Mouse (Mus musculus) layer of hippocampus, postnatal 25 days (tissue): ENCODE measurements at regions not wholly inside any gene's neighbourhood (a gene's known extent, or its start where the extent isn't known, plus 50 kb on each side); places are given as distances from the start of the nearest gene placed in this dataset.
"Not testable (repeated sequence)": the region's sequence is repeated elsewhere in the genome, so short reads cannot be mapped to it uniquely, and the experiment has no call there.

ENCODE experiments used
- DNase-seq, 2 experiments: peaks; one replicate each; pipeline ENCODE4 v3.0.0; 2022; ENCODE audit warnings: mixed read lengths in 2 of 2, low spot score in 1 of 2; ENCODE audit errors: extremely low spot score in 1 of 2

DNA sequence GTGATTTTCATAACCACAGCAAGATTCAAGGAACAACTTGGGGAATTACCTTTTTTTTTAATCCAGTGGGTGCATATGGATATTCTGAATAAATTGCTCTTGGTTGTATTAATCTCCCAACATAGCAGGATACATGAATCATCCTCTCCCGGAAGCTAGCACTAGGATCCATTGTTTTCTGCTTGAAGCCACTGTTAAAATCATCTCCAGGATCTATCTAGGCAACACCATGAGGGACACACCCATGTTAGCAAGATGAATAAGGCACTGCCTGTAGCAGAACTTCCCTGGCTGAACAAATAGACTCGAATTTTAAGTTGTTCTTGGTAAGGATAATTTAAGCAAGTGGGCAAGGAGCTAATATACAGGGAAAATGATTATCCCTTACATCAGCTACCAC lies 427.8 kb downstream of the Cbln4 start:
- DNase-seq, result no peak

- no peak for DNase-seq
Measured at GRCm38 (mm10) chr2:171605064-171605463, 438.2 kb downstream of the Cbln4 start.

GRCm38 (mm10) chr2:171595240-171595639 lies 448.0 kb downstream of the Cbln4 start:
- no peak for DNase-seq

GRCm38 (mm10) chr2:171593884-171594283 lies 449.4 kb downstream of the Cbln4 start:
- DNase-seq, result no peak

DNA sequence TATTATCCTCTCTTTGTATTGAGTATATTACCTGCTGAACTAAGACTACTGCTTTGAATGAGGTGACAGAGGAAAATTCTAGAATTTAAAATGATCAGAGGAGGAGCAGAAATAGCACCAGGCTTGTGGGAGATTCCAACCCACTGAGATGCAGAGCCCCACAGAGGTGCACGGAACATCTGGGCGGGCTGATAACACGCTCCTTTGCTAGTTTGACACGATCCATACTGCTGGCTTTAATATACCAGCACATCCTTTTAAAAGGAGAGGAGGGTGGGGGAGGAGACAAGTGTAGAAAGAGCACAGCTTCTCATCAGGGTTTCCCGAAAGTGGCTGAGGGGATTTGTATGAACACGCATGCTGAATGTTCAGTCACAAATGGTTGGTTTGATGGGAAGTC lies 451.0 kb downstream of the Cbln4 start:
- DNase-seq, result no peak

DNA sequence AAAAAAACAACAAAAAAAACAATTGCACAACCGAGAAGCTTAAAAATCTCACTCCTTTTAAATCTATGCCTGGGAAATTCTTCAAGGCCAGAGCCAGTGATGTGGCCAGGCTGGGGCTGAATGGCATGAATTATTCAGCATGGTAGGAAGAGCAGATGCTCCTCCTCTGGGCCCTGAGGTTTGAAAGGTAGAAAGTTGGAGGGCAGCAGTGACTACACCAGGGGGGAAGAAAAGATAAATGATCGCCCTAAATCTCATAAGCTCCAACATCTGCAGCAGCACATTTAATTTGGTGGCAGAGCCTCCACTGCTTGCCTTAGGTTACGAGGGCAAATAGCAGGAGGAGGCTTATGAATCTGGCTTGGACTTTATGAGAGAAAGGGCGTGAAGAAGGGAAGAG lies 455.1 kb downstream of the Cbln4 start:
- no peak for DNase-seq

DNA sequence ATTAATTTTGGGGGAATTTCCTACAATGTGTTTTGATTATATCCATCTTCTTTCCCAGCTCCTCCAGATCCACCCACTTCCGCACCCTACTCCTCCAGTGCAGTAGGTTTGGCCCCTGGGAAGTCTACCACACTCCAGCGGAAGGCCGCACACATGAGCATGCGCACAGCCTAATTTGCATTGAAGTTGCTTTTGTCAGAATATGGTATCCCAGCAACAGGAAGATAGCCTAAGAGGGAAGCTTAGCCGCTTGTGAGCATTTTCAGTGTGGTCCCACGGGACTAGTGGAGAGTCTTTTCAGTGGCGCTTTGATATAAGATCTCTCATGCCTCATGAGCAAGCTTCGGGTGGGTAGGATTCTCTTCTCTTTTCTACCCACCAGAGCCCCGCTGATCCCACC lies 455.6 kb downstream of the Cbln4 start:
- peak in 1 of 2 experiments; percentile 8 for DNase-seq

DNA sequence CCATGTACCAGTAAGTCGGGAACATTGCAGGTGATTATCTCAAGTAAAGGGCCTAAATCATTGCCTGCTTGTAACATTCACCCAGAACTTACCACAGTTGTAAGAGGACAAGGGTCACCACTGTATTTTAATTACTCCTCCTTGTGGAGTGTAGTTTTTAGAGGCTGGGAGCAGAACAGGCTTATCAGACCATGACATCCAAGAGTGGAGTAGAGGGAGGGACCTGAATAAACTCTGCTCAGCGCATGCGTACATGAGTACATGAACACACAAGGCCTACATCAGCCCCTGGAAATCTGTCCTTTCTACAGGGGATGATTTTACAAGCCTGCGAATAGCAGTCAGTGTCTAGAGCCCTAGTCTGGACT lies 456.4 kb downstream of the Cbln4 start:
- no peak for DNase-seq

DNA sequence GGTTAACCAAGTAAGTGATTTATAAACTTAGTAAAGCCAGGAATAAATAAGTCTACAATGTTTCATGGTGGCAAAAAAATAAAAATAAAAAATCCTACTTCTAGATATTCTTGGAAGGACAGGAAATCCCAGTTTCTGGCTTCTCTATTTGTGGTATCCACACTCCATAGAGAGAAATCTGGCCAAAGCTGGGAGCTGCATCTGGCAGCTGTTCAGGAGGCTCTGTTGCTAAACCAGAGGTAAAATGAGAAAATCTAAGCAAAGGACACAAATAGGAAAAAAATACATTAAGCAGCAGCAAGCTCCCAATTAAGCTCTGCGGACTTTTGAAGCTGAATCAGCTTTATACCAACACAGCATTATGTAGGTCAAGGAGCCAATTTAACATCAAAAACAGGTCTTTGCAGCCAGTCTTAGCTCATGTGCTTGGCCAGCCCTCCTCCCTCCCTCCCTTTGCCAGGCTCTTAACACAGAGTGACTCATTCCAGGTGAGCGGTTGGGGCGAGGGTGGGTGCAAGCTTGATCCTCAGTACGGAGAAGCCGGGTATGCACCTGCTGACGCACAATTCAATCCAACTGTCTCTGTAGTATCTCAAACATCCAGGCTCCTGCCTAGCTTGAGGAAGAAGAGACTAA lies 456.9 kb downstream of the Cbln4 start:
- no peak for DNase-seq

DNA sequence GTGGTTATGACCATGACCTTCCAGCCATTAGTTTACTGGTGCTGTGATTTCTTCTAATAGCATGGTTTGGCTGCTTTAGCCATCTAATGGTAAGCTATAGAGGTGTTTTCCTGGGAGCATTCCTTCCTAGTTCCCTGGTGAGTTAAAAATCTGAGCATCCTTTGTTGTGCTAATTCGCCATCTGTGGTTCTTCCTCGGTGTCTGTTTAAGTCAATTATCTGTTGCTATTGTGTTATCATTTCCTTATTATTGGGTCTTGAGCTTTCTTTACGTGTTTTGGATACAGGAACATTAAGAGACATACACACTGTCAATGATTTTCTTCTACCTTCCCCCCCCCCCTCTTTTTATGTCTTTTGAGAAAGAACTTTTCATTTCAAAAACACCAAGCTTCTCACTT lies 468.9 kb downstream of the Cbln4 start:
- no peak for DNase-seq

- DNase-seq, result no peak
Measured at GRCm38 (mm10) chr2:171562656-171563055, 480.6 kb downstream of the Cbln4 start.

DNA sequence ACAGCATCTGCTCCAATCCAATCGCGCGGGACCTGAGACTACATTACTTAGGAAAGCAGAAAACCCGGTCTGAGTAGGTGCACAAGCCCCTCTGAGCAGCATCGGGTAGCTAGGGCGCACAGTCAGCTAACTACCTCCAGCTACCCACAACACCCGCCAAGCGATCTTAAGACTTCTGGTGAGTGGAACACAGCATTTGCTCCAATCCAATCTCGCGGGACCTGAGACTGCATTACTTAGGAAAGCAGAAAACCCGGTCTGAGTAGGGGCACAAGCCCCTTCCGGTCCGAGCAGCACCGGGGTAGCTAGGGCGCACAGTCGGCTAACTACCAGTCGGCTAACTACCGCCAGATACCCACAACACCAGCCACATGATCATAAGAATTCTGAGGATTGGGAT lies 500.5 kb downstream of the Cbln4 start:
- not testable (repeated sequence) for DNase-seq

DNA sequence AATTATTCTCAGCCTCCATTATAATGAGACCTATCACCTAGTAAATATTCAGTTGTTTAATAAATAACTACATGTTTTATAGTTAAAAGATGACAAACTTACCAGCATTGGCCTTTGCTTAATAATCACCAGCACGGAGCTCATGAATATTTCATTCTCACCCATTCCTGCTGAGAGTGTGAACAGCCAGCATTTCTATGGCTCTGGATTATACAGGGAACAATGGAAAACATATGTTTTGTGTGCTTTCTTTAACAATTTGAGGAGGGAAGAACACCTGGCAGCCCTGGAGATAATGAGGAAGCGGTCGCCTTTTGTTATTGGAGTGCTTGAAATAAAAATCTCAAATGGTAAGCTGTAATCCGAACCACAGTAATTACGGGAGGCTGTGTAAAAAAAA lies 528.4 kb downstream of the Cbln4 start:
- no peak for DNase-seq

DNA sequence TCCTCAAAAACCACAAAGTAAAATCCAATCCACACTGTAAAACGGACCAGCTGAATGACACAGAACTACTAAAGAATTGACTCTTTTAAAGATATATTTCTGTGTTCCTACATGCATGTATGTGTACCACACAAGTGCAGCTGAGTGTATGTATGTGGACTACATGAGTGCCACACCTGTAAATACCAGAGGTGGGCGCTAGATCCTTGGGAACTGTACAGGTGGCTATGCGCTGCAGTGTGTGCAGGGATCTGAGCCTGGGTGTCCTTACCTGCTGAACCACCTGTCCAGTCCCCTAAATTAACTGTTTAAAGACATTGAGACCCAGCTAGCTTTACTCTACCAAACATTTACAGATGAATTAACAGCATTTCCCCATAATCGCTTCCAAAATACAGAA lies 546.6 kb downstream of the Cbln4 start:
- DNase-seq, result no peak

GRCm38 (mm10) chr2:171493741-171494140 lies 549.5 kb downstream of the Cbln4 start:
- peak; percentile 43 to 76 for DNase-seq

DNA sequence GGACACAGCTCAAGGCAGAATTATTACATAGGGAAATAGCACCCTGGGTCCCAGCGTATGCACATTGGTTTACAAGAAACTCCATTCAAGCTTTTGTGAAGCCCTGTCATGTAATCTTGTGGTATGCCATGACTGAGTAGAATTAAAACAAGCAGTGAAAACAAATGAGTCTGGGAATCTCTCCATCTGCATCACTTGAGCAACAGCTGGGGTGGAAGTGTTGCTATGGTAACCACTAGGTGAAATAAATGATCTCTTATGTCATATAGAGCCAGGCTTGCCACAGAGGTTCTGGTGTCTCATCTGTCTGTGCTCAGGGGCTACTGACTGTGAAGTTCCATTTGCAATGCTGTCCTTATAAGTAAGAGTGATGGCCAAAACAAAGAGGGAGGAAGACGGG lies 556.0 kb downstream of the Cbln4 start:
- peak in 1 of 2 experiments; percentile 28 for DNase-seq

- no peak for DNase-seq
Measured at GRCm38 (mm10) chr2:171453241-171453640, 590.0 kb downstream of the Cbln4 start.

DNA sequence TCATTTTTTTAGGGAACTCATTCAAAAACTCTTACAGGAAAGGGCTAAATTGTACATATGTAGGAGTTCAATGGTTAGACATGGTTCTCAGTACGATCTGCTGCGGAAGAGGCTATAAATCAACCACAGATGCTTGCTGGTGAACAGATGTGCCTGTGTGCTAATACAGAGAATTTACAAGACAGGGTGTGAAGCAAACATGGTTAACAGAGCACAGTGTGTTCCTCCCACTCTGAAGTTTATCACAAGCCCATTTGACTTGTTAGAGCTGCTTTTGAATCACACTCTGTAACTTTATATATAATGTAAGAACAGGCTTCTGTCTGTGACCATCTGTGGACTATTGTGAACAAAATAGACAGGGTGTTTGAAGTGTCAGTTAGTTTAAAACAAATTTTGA lies 637.2 kb downstream of the Cbln4 start:
- no peak for DNase-seq

- DNase-seq, result no peak
Measured at GRCm38 (mm10) chr2:171388936-171389335, 654.3 kb downstream of the Cbln4 start.

- peak in 1 of 2 experiments; percentile 10 for DNase-seq
Measured at GRCm38 (mm10) chr2:171373457-171373856, 641.9 kb downstream of the Dok5 start.

- DNase-seq, result no peak
Measured at GRCm38 (mm10) chr2:171373016-171373415, 641.4 kb downstream of the Dok5 start.

DNA sequence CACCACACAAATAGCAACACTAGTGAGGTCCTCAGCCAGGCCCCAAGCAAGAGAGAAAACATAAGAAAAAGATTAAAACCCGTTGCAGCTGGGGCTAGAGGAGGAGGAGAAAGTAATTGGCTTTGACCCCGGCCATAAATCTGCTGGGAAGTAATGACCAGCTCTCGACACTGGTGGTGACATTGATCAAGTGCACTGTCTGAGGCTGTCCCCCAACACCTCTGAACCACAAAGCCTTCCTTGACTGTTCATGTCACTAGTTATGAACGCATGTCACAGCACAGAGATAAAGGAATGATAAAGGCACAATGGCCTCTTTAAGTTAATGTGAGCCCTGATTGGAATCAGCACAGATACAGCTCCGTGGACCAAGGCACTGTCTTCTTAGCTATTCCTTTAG lies 640.1 kb downstream of the Dok5 start:
- DNase-seq, result no peak

DNA sequence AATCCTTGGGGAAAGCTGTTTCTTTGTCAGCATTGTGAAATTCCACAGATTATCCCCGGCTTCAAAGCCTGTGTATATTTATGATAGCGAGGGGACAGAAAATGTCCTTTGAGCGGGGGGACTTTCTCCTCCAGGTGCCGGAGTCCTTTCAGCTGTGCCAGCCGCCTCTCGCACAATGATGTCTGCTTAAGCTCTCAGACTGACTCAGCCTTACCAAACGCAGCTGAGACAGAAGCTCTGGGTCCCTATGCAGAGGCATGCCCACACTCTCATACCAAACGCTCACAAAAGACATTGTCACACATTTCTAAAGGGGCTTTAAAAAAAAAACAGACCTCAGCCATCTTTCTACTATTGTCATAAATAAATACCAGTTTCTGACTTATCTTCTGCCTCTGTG lies 633.9 kb downstream of the Dok5 start:
- DNase-seq, result peak in 1 of 2 experiments; percentile 7
